Mouse (Mus musculus) MEL-GATA-1-ER (cell line): Measurements from ENCODE around the gene Hormad1.
"Not testable (repeated sequence)": the region's sequence is repeated elsewhere in the genome, so short reads cannot be mapped to it uniquely, and the experiment has no call there.

Experiments used
- DNase-seq: peaks from one replicate; pipeline ENCODE4 v3.0.0-alpha.2; 2012; ENCODE audit warnings: low read depth; ENCODE audit errors: extremely low read depth

The Hormad1 gene

DNA sequence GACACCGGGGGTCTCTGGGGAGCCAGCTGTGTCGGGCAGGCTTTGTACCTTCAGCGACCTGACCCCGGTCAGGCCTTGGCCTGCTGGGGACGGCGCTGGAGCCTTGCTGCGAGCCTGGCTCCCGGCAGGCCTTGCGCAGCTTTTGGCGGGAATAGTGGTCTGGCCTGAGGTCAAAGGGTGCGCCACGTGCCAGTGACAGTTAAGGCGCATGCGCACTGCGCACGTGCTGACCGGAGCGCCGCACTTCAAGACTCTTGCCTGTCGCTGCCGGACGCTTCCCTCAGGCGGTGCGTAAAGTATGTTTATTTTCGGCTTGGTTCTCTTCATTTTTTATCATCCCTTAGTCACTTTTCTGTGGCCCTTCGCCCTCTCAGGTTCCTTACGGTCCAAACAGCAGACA is at the start of gene Hormad1:
Hormad1 (plus strand) TSS at position 241 of the 400 bp plus-strand sequence.
- no peak for DNase-seq

DNA sequence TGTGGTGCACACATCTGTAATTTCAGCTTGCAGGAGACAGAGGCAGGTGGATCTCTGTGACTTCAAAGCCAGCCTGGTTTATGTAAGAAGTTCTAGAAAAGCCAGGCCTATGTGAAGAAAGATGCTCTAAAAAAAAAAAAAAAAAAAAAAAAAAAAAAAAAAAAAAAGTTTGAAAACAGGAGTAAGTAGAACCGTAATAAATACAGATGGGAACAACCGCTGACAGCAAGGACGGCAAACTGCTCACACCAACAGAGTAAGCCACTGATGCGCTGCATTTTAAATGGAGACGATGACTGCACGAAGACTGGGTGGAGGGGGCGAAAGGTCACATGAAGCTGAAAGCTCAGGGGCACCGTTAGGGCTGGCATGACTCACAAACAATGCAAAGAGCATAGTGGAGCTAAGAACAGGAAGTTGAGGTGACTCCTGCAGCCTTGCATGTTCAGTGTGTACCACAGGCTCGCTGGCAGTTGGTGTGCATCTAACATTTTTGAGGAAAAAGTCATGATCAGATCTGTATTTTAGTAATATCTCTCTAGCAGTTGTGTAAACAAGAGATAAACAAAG is 47.8 kb upstream of the Hormad1 start:
- peak; percentile 38 for DNase-seq

DNA sequence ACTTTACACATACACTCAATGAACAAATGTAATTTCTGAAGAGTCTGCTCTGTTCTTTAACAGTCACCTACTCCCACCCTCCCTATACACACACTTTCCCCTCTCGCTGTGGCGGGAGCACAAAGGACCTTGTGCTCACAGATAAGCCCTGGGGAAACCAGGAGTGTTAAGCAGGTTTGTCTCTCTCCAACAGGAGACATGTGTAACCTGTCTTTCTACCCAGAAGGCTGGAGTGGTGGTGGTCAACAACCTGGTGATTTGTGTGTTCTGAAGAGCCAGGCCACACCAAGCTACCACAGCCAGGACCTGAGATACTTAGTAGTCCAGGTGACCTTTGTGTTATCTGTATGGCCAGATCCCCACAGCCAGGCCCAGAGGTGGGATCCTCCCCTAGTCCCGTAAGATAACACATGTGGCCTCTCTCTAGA is 42.8 kb upstream of the Hormad1 start:
- DNase-seq: peak; percentile 21

DNA sequence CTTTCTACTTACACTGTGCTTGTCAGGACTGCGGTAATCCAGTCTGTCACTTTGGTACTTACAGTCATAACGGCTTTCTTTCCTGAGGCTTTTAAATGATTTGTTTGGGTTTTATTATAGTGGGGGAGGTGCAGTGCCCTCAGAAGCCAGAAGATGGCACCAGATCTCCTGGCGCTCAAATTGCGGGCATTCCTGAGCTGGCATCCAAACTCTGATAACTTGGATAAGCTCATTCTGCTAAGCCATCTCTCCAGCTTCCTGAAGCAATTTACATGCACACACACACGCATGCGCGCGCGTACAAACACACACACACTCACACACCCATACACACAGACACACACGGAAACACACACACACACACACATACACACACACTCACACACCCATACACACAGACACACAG is 42.0 kb upstream of the Hormad1 start:
- peak; percentile 86 for DNase-seq

DNA sequence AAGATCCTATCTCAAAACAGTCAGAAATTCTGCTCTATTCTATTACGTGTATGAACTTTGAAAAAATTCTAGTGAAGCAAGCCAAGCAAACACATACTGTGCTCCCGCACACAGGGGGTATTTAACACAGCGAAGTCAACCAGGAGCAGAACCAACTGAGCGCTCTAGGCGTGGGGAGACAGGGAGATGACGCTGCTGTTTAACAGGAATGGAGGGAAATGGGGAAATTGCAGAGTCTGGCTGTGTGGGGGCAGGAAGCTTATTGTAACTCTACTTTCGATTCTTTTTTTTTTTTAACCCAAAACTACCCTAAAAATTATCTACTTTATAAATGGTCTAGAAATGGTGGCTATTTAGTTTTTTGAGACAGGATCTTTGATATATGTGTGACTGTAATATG is 40.6 kb upstream of the Hormad1 start:
- peak; percentile 61 for DNase-seq

DNA sequence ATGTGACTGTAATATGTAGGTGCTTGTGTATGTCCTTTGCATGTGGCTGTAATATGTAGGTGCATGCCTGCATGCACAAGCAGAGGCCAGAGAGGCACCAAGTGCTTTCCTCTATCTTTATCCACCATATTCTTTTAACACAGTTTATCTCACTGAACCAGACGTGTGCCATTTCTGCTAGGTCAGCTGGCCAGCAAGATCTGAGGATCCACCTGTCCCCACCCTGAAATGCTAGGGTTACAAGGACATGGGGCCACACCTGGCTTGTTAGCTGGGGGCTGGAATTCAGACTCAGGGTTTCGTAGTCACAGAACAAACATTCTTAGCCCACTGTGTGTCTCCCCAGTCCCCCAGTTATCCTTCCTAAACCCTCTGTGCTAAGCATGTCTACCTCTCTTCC is 40.2 kb upstream of the Hormad1 start:
- peak; percentile 50 for DNase-seq

DNA sequence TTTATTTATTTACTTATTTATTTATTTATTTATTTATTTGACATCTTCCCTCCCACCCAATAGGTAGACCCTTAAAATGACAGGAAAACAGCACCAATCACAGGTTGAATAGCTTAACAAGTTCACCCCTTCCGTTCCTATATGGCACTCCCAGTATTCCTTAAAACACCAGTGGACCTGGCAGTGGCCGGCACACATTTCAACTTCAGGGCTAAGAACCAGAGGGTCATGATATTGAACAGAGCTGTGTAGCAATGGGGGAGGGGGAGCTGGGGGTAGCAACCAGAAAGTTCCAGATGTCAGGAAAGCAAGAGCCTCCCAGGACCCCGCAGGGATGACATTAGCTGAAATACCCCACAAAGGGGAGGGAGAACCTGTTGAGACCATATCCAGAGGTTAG is 39.4 kb upstream of the Hormad1 start:
- DNase-seq: no peak

DNA sequence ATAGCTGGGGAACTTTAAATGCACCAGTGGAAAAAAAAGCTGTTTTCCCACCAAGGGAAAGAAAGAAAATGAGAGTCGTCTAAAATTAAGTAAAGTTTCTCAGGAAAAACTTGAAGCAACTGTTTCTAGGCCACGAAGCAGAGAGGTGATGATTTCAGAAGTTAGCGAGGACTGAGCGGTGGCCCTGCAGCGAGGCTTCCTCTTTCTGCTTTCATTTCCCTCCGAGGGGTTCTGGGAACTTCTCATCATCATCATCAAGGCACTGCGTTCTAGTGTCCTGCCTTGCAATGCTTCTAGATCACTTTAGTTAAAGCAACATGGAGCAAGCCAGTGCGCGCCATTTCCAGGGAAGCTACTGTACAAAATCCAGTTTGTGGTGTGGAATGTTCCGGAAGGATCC is 38.3 kb upstream of the Hormad1 start:
- DNase-seq: peak; percentile 77

DNA sequence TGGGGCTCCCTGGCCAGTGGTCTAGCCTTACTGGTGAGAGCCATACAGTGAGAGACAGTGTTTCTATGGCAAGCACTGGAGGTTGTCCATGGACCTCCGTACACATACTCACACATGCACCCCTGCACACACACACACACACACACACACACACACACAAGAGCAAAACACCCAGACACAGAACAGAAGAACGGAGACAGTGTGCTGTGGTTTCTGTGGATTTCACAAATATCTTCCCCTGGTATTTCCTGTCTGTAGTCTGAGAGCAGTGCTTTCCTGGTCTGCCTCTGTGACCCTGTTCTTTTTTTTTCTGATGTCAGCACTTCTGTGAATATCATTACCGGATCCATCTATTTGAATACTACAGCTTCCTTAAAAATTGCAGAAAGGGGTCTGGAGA is 35.8 kb upstream of the Hormad1 start:
- DNase-seq: no peak

DNA sequence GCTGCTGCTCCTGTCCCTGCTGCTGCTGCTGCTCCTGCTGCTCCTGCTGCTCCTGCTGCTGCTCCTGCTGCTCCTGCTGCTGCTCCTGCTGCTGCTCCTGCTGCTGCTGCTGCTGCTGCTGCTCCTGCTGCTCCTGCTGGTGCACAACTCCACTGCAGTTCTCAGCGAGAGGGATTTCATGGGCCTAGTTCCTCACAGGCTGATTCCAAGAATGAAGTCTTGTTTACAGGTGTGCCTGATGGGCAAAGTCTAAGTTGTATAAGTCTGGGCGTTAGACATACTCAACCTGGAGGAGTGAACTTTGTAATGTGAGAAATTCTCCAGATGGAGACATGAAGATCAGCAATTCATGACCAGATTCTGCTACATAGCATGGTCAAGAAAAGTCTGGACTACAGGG is 34.8 kb upstream of the Hormad1 start:
- DNase-seq: no peak

DNA sequence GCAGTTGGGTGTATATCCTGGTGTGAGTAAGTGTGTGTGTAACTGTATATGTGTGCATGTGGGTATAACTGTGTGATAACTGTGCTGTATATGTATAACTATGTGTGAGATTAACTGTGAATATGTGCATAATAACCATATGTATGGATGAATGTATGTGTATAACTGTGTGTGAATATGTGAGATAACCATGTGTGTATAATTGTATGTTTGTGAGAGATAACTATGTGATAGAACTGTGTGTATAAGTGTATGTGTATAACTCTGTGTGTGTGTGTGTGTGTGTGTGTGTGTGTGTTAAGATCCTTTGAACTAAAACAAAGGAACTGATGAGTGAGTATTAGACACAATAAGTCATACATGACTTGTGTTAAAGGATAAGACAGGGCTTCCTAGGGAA is 33.4 kb upstream of the Hormad1 start:
- DNase-seq: no peak

DNA sequence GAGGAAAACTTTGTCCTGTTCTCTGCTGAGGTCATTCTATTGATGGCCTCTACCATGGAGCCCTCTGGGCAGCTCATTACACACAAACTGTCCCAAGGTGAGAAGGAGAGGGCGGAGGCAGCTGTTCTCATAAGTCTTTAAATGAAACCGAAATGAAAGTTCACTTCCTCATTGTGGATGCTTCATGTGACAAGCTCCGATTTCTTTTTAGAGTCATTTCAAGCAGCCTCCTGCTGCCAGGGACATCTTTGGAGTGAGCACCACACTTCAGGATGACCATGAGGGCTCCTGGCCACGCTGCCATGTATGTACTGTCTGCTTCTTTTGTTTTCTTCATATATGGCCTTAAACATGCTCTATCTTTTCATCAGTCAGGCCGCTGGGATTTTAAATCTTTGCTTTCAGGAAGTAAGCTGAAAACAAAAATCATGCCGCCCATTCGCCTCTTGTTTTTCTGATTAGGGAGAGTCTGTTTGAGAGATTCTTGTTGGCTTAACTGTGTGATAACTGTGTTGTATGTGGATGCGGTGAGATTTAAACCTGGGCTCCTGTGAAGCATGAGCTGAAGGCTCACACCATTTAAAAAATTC is 32.8 kb upstream of the Hormad1 start, which contains the start of gene Ctss:
Ctss (plus strand) TSS at position 165 of the 590 bp plus-strand sequence.
- DNase-seq: peak; percentile 40

DNA sequence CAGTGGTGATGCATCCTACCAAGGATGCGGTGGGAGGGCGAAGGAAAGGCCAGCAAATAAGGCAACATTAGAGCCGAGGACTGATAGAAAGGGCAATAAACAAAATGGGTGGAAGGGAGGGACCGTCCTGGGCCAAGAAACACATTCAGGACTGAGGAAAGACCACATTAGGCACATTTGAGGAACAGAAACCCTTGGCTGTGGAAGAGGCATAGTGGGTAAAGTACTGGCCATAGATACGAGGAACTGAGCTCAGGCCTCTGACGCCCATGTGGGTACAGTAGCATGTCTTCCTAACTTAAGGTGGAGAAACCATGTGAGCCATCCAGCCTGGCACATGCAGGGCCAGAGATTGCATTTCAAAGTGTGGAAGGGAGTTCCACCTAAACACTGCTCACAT is 29.7 kb upstream of the Hormad1 start:
- no peak for DNase-seq

DNA sequence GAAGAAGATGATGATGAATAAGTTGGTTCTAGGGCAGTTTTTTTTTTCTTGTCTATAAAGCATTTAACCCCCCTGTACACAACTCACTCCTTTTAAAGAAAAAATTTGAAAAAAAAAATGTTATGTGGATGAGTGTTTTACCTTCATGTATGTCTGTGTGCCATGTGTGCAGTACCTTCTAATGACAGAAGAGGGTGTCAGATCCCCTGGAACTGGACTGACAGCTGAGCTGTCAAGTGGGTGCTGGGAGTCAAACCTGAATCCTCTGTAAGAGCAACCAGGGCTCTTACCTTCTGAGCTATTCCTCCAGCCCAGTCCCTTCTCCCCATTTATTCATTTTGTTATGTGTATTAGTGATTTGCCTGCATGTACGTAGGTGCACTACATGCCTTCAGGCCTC is 28.5 kb upstream of the Hormad1 start:
- peak; percentile 28 for DNase-seq

DNA sequence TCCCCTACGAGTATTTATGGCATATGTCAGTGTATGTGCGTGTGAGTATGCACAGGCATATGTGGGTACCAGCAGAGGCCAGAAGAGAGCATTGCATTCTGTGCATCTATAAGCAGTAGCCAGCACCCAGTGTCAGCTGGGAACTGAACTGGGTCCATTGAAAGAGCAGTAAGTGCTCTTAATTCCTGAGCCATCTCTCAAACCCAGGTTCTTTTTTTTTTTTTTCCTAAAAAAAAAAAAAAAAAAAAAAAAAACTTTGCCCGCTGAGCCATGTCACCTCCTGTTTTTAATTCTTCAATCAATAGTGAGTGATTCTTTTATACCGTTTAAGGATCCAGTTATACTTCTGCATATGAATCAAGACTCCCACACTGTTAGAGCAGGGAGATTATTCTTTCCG is 26.1 kb upstream of the Hormad1 start:
- DNase-seq: no peak

DNA sequence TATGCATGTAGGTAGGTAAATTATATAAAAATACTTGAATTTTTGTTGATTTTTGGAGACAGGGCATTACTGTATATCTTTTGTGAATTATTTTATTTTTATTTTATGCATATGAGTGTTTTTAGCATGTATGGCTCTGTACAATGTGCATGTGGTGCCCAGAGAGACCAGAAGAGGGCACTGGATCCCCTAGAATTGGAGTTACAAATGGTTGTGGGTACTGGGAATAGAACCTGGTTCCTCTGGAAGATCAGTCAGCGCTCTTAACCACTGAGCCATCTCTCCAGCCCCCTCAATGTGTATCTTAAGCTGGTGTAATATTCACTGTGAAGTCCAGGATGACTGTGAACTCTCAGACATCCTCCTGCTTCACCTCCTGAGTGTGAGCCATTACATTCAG is 24.6 kb upstream of the Hormad1 start:
- no peak for DNase-seq

DNA sequence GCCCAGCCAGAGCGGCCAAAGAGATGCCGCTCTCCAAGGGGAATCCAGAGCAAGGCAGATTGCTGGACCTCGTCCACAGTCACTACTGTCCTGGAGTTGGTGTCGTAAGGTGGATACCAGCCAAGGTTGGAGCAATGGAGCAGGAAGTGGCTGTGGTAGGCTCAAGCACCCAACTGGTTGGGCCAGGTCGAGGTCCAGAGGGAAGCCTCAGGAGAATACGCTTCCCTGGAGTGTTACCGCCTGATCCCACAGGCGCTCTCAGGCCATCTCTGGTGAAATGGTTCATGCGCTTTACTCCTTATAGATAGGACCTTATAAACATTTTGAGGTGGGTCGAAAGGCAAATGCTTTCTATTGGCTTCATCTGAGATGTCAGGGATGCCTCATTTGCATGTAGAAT is 20.5 kb upstream of the Hormad1 start:
- DNase-seq: no peak

DNA sequence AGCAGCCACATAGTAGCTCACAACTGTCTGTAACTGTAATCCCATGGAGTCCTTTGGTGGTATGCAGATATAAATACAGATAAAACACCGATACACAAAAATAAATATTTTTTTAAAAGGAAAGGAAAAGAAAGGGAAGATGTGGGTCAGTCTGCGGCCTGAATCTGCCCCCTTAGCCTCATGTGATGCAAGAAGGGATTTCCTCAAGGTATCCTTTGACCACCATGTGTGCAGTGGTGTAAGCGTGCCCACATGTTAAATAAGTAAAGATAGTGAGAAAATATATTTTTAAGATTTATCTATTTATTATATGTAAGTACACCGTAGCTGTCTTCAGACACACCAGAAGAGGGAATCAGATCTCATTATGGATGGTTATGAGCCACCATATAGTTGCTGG is 19.6 kb upstream of the Hormad1 start:
- no peak for DNase-seq

DNA sequence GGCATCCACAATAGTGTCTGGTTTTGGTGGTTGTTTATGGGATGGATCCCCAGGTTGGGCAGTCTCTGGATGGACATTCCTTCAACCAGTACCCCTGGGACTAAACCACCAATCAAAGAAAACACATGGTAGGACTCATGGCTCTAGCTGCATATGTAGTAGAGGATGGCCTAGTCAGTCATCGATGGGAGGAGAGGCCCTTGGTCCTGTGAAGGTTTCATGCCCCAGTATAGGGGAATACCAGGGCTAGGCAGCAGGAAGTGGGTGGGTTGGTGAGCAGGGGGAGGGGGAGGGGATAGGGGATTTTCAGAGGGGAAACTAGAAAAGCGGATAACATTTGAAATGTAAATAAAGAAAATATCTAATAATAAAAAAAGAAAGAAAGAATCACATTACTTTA is 18.3 kb upstream of the Hormad1 start:
- DNase-seq: not testable (repeated sequence)

DNA sequence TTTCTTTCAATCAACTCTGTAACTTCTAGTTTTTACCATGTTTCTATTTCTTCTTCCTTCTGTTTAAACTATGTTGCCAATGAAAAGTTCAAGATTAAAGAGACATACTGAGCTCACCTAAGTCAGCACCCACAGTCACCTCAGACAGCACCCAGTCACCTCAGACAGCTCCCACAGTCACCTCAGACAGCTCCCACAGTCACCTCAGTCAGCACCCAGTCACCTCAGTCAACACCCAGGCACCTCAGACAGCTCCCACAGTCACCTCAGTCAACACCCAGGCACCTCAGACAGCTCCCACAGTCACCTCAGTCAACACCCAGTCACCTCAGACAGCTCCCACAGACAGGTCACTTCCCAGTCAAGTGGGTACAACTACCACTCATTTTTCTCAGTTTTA is 17.3 kb upstream of the Hormad1 start:
- no peak for DNase-seq

DNA sequence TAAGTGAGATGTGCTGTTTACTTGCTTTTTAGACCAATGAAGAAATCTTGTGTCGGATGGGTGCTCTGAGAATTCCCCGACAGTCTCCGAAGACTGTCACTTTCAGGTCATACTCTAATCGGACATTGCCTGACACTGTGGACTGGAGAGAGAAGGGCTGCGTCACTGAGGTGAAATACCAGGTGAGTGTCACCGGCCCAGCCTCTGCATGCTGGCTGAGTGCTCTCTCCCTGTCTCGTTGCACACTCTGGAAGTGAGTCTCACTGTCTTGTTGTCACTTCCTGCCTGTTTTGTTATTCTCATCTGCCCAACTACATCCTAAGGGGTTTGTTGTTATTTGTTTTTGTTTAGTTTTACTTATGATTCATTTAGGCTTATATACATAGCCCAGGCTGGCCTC is 16.5 kb upstream of the Hormad1 start:
- no peak for DNase-seq

DNA sequence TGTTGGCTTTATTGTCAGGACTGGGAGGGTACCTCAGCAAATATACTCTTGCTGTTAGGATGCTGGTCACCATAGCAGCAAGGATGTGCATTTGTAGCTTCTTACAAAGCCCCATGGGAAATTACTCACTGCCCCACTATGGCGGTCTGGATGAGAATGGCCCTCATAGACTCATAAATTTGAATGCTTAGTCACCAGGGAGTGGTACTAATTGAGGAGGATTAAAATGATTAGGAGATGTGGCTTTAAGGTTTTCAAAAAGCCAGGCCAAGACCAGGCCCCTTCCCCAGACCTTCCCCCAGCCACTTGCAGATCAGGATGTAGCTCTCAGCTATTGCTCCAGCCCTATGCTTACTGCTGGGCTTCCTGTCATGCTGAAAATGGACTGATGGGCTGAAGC is 9.3 kb upstream of the Hormad1 start:
- no peak for DNase-seq

DNA sequence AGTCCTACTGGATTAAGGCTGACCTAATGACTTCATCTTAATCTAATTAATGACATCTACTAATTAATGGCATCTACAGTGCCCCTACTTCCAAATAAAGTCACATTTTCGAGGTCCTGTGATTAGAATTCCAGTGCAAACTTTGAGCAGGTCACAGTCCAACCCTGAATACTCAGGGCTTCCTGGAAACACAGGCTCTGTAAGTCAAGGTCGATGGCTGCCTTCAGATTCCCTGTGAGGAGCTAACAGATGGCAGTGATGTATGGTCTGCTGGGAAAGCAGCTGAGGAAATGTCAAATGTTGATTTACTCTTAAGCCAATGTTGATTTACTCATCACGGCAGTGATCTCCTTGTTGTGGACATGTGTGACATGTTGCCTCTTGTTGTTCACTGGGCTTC is 5.5 kb upstream of the Hormad1 start:
- DNase-seq: no peak

DNA sequence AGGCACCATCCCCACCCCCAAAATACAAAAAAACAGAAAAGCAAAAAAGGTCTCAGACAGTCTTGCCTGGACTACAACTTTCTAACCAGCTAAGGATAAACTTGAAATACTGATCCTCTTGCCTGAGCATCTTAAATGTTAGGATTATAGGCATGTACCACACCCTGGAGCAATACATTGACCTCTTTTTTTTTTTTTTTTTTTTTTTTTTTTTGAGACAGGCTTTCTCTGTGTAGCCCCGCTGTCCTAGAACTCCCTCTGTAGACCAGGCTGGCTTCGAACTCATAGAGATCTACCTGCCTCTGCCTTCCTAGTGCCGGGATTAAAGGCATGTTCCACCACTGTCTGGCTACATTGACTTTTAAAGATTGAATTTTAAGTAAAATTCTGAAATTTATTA is 1.3 kb downstream of the Hormad1 start:
- DNase-seq: no peak
